Mouse (Mus musculus) heart, postnatal 0 days (tissue): ENCODE data around the gene Polr2g. TPM values are rescaled to one million over a fixed set of nuclear protein-coding genes. Genes with fewer than 3 reads are reported as not detected.

Experiments used
- ATAC-seq: fragments of 200-750 bp; cut with Nextera tagmentation; 2 replicates; pipeline ENCODE4 v1.8.0; 2017; ENCODE audit warnings: low read depth, moderate number of reproducible peaks, moderate library complexity; ENCODE audit not compliant: insufficient read depth
- DNase-seq: peaks from one replicate; pipeline ENCODE4 v3.0.0-alpha.2; 2016; ENCODE audit warnings: low spot score
- H3K27ac ChIP-seq: fragments of 300-500 bp; sonication (generic); 2 replicates; pipeline ENCODE4 v1.5.1; 2014; ENCODE audit warnings: low read depth, mild to moderate bottlenecking
- H3K27me3 ChIP-seq: fragments of 300-500 bp; sonication (generic); 2 replicates; pipeline ENCODE4 v1.6.1; 2014; ENCODE audit warnings: low read length, mixed read lengths; ENCODE audit not compliant: control insufficient read depth, insufficient read depth
- H3K36me3 ChIP-seq: fragments of 300-500 bp; sonication (generic); replicated peaks from 2 replicates; pipeline ENCODE4 v1.6.1; 2014; ENCODE audit warnings: low read length, mixed read lengths; ENCODE audit not compliant: control insufficient read depth, insufficient read depth
- H3K4me1 ChIP-seq: fragments of 300-500 bp; sonication (generic); 2 replicates; pipeline ENCODE4 v1.6.1; 2014; ENCODE audit warnings: antibody characterized with exemption; ENCODE audit not compliant: control insufficient read depth, insufficient read depth
- H3K4me2 ChIP-seq: fragments of 300-500 bp; sonication (generic); 2 replicates; pipeline ENCODE4 v1.6.1; 2014; ENCODE audit warnings: low read depth, mild to moderate bottlenecking, low read length, moderate library complexity
- H3K4me3 ChIP-seq: fragments of 300-500 bp; sonication (generic); 2 replicates; pipeline ENCODE4 v1.5.1; 2014; ENCODE audit warnings: low read depth, low read length
- H3K9ac ChIP-seq: fragments of 300-500 bp; sonication (generic); replicated peaks from 2 replicates; pipeline ENCODE4 v1.6.1; 2014; ENCODE audit warnings: low read depth, low read length, mixed read lengths
- H3K9me3 ChIP-seq: fragments of 300-500 bp; sonication (generic); replicated peaks from 2 replicates; pipeline ENCODE4 v1.6.1; 2016; ENCODE audit warnings: low read length; ENCODE audit not compliant: control insufficient read depth
- CTCF ChIP-seq: IDR thresholded peaks from 2 replicates; pipeline ENCODE4 v1.5.1; 2016; ENCODE audit warnings: antibody characterized with exemption, control low read depth, low read depth
- EP300 ChIP-seq: IDR thresholded peaks from 2 replicates; pipeline ENCODE4 v1.6.1; 2016; ENCODE audit warnings: antibody characterized with exemption, low read depth
- WGBS: fragments of 180-500 bp; shearing (Covaris S2); extraction: QIAGEN DNeasy Blood & Tissue Kit; methylation state at CpG from one replicate; pipeline ENCODE4 v1.1.7; 2014; 5-methylcytosine and 5-hydroxymethylcytosine counted together
- polyA plus RNA-seq: library from polyadenylated mRNA; unstranded; fragments of >200 nt; fragmentation: Nextera tagmentation; extraction: Ambion mirVana; gene quantifications from 2 replicates; pipeline ENCODE4 v1.2.1, GENCODE M21; 2015
- total RNA-seq: library from RNA; depleted of rRNA; stranded (reverse); fragments of >200 nt; gene quantifications from 2 replicates; pipeline ENCODE4 v1.2.3, GENCODE M21; 2014; ENCODE audit warnings: low replicate concordance

Polr2g gene
- total and polyA plus RNA-seq, 2 experiments from 2014 or later: 59.8 to 144 TPM

GRCm38 (mm10) chr19:8790171-8790570 lies 8.2 kb downstream of the Polr2g start:
- no peak overlapping the region for H3K27ac ChIP-seq
- H3K36me3 ChIP-seq: peaks cover 29% of the 10 kb centered on the region
- DNase-seq: no peak
- no peak overlapping the region for H3K4me3 ChIP-seq
- no peak overlapping the region for H3K9ac ChIP-seq
- no peaks in the 10 kb centered on the region for H3K27me3 ChIP-seq
- no peaks in the 10 kb centered on the region for H3K9me3 ChIP-seq
- no peak overlapping the region for H3K4me2 ChIP-seq
- WGBS: 74% methylated on average over 7 of the region's 7 CpGs
- TF ChIP-seq CTCF: no peak
- TF ChIP-seq EP300: no peak
- no peak for ATAC-seq
- H3K4me1 ChIP-seq: no peaks in the 10 kb centered on the region; the same call in 1 of the 2 replicates

- Histone ChIP-seq H3K4me2 (no peak overlapping the region), H3K9me3 (no peaks in the 10 kb centered on the region), H3K4me3 (no peak overlapping the region), H3K4me1 (no peaks in the 10 kb centered on the region; the same call in 1 of the 2 replicates), H3K9ac (no peak overlapping the region), H3K27me3 (no peaks in the 10 kb centered on the region), H3K36me3 (peaks cover 19% of the 10 kb centered on the region), H3K27ac (no peak overlapping the region)
- ATAC-seq: no peak
- DNase-seq: no peak
- no peak for TF ChIP-seq EP300
- TF ChIP-seq CTCF: no peak
- WGBS: 52% methylated on average over 1 of the region's 1 CpGs
Measured at GRCm38 (mm10) chr19:8789171-8789570, 9.2 kb downstream of the Polr2g start.

DNA sequence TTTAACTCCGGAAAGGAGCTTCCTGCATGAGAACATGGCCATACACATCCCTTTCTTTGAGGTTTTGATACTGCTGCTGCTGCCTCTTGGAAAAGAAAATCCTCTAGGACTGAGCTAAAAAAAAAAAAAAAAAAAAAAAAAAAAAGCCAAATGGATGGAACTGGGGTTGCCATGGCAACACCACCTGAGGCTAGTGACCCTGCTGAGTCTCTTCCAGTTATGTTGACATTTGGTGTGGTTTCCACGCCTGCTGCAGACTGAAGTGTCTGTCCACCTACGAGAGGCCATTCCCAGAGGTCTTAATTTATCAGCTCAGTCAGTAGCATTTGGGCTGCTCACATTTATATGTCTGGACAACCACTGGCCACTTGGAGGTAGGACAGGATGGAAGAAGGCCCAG lies 9.9 kb downstream of the Polr2g start:
- ATAC-seq (no peak), DNase-seq (no peak)
- Histone ChIP-seq H3K36me3 (peaks cover 17% of the 10 kb centered on the region), H3K9me3 (no peaks in the 10 kb centered on the region), H3K4me3 (no peak overlapping the region), H3K27me3 (no peaks in the 10 kb centered on the region), H3K4me1 (no peaks in the 10 kb centered on the region; the same call in 1 of the 2 replicates), H3K27ac (no peak overlapping the region), H3K9ac (no peak overlapping the region), H3K4me2 (no peak overlapping the region)
- TF ChIP-seq CTCF: no peak
- TF ChIP-seq EP300: no peak
- 47% methylated on average over 3 of the region's 3 CpGs for WGBS

DNA sequence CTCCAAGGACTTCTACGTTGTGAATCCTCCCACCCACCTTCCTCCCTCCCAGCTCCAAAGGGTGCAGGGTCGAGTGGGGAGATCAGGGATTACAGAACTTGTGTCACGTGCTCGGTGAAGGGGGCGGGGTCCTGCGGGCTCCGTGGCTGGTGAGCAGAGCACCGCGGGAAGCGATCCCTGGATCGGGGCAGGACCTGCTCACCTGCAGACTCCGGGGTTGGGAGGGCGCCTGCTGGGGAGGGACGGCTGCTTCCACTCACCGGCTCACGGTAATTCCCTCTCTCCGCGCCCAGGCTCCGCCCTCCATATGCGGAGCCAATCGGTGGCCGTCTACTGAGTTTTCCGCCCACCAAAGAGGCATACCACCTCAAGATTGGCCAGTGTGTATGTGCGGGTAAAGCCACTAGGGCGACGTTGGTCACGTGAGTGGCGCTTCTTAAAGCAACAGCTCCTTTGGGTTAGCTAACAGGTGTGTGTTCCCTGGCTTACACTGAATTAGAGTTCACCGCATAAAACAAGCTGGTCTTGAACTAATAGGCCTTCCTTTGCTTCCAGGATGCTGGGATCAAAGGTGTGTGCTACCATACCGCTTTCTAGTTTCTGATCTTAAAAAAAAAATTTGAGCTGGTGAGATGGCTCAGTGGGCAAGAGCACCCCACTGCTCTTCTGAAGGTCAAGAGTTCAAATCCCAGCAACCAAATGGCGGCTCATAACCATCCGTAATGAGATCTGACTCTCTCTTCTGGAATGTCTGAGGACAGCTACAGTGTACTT lies 12.2 kb downstream of the Polr2g start, which contains the start of gene Taf6l:
TSS of gene Taf6l (minus strand) at position 410 of the 774 bp plus-strand sequence.
- Histone ChIP-seq H3K4me2 (peak within 1 kb of the TSS; percentile 86), H3K4me1 (no peaks in the 10 kb centered on the region; the same call in 1 of the 2 replicates), H3K9me3 (no peaks in the 10 kb centered on the region), H3K27ac (peak within 1 kb of the TSS; percentile 68), H3K27me3 (no peaks in the 10 kb centered on the region), H3K9ac (peak within 1 kb of the TSS; percentile 67), H3K36me3 (peaks cover 26% of the 10 kb centered on the region), H3K4me3 (peak within 1 kb of the TSS; percentile 85)
- DNase-seq (peak; percentile 95), ATAC-seq (peak; percentile 99)
- TF ChIP-seq CTCF (peak; percentile 36), EP300 (no peak)
- WGBS: 1% methylated on average over 32 of the region's 32 CpGs

GRCm38 (mm10) chr19:8774951-8775421 lies 23.4 kb downstream of the Polr2g start:
- peak overlapping the region; percentile 98 for H3K27ac ChIP-seq
- WGBS: 3% methylated on average over 20 of the region's 20 CpGs
- ATAC-seq (peak; percentile 0; the same call in 1 of the 2 replicates), DNase-seq (no peak)
- H3K27me3 ChIP-seq: no peaks in the 10 kb centered on the region
- H3K4me1 ChIP-seq: peaks cover 20% of the 10 kb centered on the region
- TF ChIP-seq CTCF (no peak), EP300 (no peak)
- no peaks in the 10 kb centered on the region for H3K9me3 ChIP-seq
- H3K9ac ChIP-seq: peak overlapping the region; percentile 96
- peaks cover 15% of the 10 kb centered on the region for H3K36me3 ChIP-seq
- H3K4me2 ChIP-seq: peak overlapping the region; percentile 99
- peak overlapping the region; percentile 75 for H3K4me3 ChIP-seq
